Mouse (Mus musculus): ENCODE data around the gene Fbxo47. TPM values are rescaled to one million over a fixed set of nuclear protein-coding genes. Genes with fewer than 3 reads are reported as not detected.
A peak's percentile ranks its signal among the peaks of the same experiment; 100 is the strongest.

Gene Fbxo47
- polyA plus RNA-seq, 1 experiment from 2014 or later, result 0.50 TPM

DNA sequence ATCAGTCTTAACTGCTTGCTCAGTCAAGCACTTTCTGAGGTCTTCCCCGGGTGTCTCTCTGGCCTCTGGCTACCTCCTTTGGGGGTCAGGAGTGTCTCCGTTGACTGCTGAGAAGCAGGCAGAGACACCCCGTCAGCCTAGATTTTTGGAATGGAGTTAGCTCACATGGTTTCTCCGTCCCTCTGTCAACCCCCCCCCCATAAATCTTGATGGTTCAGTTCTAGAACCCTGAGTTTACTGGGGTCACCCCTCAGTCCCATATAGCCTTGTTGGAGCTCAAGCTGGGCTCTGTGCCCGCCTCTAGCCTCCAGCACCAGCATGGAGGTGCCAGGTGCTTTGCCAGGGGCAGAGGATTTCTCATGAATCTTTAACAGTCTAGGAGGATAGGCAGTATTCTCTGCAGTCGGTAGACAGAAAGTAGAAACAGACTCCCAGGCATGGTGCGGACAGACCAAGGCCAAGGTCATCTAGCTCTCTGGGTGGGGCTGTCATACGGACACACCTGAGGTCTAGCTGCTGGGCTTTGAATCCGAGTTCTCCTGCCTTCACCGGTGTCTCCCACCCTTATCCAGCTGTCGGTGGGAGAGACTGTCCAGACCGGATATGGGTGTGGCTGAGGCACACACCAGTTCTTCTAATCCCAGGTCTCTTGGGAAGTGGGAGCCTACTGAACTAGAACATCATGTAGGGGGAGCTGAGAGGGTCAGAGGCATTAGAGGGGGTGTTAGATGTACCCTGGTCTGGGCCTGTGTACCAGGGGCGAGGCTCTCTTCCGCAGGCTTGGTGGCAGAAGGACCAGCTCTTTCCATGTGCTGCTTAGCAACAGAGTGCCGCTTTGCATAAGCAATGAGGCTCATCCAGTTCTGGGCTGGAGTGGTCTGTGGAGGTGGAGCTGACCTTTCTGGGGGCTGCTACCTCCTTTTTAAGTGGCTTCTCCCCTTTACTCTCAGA is 78.0 kb downstream of the Fbxo47 start:
- Histone ChIP-seq H3K27me3 (ENCODE audit: low read depth, poor library complexity, severe bottlenecking) (no peaks in the 10 kb centered on the region), H3K36me3 (peaks cover 49% of the 10 kb centered on the region), H3K4me1 (peaks cover 89% of the 10 kb centered on the region), H3K27ac (peak overlapping the region; percentile 42), H3K9me3 (replicated peaks) (no peaks in the 10 kb centered on the region), H3K4me3 (no peak overlapping the region)
- no peak for DNase-seq (ENCODE audit: low spot score)
- WGBS, result 56% methylated on average over 15 of the region's 15 CpGs

DNA sequence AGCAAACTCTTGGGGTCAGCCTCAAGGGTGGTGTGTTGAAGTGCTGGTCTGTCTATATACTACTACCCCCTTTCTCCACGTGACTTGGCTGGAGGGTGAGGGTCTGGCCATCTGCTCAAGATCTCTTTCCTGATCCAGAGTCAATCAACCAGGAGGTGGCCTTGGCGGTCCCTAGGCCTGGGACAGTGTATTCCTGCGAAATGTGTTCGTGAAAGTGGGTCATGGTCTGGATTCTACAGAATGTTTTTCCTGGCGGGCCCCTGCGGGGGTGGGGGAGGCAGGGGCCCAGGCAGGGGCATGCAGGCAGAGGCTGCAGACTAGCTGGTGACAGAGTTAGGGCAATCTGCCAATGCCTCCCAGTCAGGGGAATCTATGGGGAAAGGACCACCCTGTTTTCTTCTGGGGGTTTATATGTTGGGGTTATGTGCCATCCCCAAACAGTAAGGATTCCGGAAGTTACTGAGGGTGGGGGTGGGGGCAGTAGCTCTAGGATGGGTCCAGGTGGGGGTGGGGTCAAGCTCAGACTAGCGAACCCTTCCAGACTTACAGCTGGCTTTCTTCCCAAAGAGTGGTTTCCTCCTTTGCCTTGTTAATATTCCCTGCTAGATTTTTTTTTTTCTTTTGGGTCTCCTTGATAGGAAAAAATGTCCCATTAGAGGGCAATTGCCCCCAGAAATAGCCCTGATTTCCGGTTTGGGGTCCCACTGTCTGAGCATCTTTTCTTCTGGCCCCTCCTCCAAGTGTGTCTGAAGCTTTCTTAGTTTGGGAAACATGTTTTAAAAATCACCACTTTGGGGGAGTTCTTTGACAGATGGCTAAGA is 78.9 kb downstream of the Fbxo47 start:
- Histone ChIP-seq H3K27ac (peak overlapping the region; percentile 64), H3K4me1 (peaks cover 84% of the 10 kb centered on the region), H3K27me3 (ENCODE audit: low read depth, poor library complexity, severe bottlenecking) (no peaks in the 10 kb centered on the region), H3K9me3 (replicated peaks) (no peaks in the 10 kb centered on the region), H3K4me3 (peak overlapping the region; percentile 23; the same call in 1 of the 2 replicates), H3K36me3 (peaks cover 42% of the 10 kb centered on the region)
- DNase-seq (ENCODE audit: low spot score), result no peak
- 39% methylated on average over 9 of the region's 9 CpGs for WGBS

DNA sequence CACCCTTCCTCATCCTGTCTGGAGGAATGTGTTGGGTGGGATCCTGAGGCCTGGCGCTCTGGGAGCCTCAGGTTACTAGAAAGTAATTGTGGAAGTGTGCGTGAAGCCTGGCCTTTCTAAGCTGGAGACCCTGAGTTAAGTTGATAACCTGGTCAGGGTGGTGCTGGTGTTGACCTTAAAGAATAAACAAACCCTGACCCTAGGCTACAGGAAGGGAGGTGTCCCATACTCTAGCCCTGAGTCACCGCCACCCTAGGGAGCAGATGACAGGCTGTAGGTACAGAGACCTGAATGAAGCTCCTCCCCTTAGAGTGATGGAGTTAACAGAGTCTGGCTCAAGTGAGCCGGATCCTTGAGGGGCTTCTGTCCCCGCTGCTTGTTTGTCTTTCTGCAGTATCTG is 80.1 kb downstream of the Fbxo47 start:
- Histone ChIP-seq H3K36me3 (peaks cover 31% of the 10 kb centered on the region), H3K27me3 (ENCODE audit: low read depth, poor library complexity, severe bottlenecking) (no peaks in the 10 kb centered on the region), H3K4me3 (no peak overlapping the region), H3K9me3 (replicated peaks) (no peaks in the 10 kb centered on the region), H3K27ac (no peak overlapping the region), H3K4me1 (peaks cover 80% of the 10 kb centered on the region)
- no peak for DNase-seq (ENCODE audit: low spot score)
- WGBS, result 79% methylated on average over 5 of the region's 5 CpGs

Other genes starting within 250 kb of the Fbxo47 start
- gene Mllt6, start 220.7 kb downstream of the Fbxo47 start, polyA plus RNA-seq (2016; fragmentation: Nextera tagmentation; extraction: Ambion mirVana), result 2.5 TPM in 2 replicates
- 9.4 and 15.3 TPM in 2 replicates for gene Cisd3, start 198.3 kb downstream of the Fbxo47 start, polyA plus RNA-seq (2016; fragmentation: Nextera tagmentation; extraction: Ambion mirVana)
- 21.0 and 21.5 TPM in 2 replicates for gene Pcgf2, start 183.7 kb downstream of the Fbxo47 start, polyA plus RNA-seq (2016; fragmentation: Nextera tagmentation; extraction: Ambion mirVana)
- gene Psmb3, start 180.8 kb downstream of the Fbxo47 start, polyA plus RNA-seq (2016; fragmentation: Nextera tagmentation; extraction: Ambion mirVana), result 626 and 675 TPM in 2 replicates
- 1.6 and 1.9 TPM in 2 replicates for gene Pip4k2b, start 139.4 kb downstream of the Fbxo47 start, polyA plus RNA-seq (2016; fragmentation: Nextera tagmentation; extraction: Ambion mirVana)
- gene Cwc25, start 117.6 kb downstream of the Fbxo47 start, polyA plus RNA-seq (2016; fragmentation: Nextera tagmentation; extraction: Ambion mirVana), result 17.8 and 21.6 TPM in 2 replicates
- 0.43 and 0.74 TPM in 2 replicates for gene 1700001P01Rik, start 108.2 kb downstream of the Fbxo47 start, polyA plus RNA-seq (2016; fragmentation: Nextera tagmentation; extraction: Ambion mirVana)
- gene Rpl23, start 101.7 kb downstream of the Fbxo47 start, polyA plus RNA-seq (2016; fragmentation: Nextera tagmentation; extraction: Ambion mirVana), result 449 and 506 TPM in 2 replicates
- gene Lasp1, start 85.2 kb downstream of the Fbxo47 start, polyA plus RNA-seq (2016; fragmentation: Nextera tagmentation; extraction: Ambion mirVana), result 90.0 and 110 TPM in 2 replicates
- gene B230217C12Rik, start 43.4 kb downstream of the Fbxo47 start, polyA plus RNA-seq (2016; fragmentation: Nextera tagmentation; extraction: Ambion mirVana), result 10.9 and 14.0 TPM in 2 replicates
- not detected in 2 replicates for gene Plxdc1, start 102.3 kb upstream of the Fbxo47 start, polyA plus RNA-seq (2016; fragmentation: Nextera tagmentation; extraction: Ambion mirVana)
- gene Arl5c, start 112.0 kb upstream of the Fbxo47 start, polyA plus RNA-seq (2016; fragmentation: Nextera tagmentation; extraction: Ambion mirVana), result 12.4 and 17.8 TPM in 2 replicates
- gene Cacnb1, start 138.9 kb upstream of the Fbxo47 start, polyA plus RNA-seq (2016; fragmentation: Nextera tagmentation; extraction: Ambion mirVana), result 3.4 and 6.5 TPM in 2 replicates
- gene Rpl19, start 142.6 kb upstream of the Fbxo47 start, polyA plus RNA-seq (2016; fragmentation: Nextera tagmentation; extraction: Ambion mirVana), result 1,186 and 1,476 TPM in 2 replicates
- gene Stac2, start 169.3 kb upstream of the Fbxo47 start, polyA plus RNA-seq (2016; fragmentation: Nextera tagmentation; extraction: Ambion mirVana), result 0.28 and 0.56 TPM in 2 replicates